Mouse (Mus musculus) adipose tissue, adult 10 weeks (tissue): ENCODE measurements around the gene Vmn2r38. TPM values are rescaled to one million over a fixed set of nuclear protein-coding genes. Genes with fewer than 3 reads are reported as not detected.

Experiments used
- polyA plus RNA-seq: library from polyadenylated mRNA; stranded (reverse); fragments of 350-450 nt; fragmentation: Illumina TruSeq; extraction: RNeasy Lipid Tissue Mini Kit (QIAGEN cat#74804); gene quantifications from one replicate; pipeline ENCODE4 v1.2.3, GENCODE M21; 2014; ENCODE audit warnings: low read depth, low replicate concordance

Gene Vmn2r38
- not detected for polyA plus RNA-seq

GRCm38 (mm10) chr7:9097781-9098180 lies at the start of gene Vmn2r38:
Gene Vmn2r38, minus strand, starts transcription at chr7:9097881.

DNA sequence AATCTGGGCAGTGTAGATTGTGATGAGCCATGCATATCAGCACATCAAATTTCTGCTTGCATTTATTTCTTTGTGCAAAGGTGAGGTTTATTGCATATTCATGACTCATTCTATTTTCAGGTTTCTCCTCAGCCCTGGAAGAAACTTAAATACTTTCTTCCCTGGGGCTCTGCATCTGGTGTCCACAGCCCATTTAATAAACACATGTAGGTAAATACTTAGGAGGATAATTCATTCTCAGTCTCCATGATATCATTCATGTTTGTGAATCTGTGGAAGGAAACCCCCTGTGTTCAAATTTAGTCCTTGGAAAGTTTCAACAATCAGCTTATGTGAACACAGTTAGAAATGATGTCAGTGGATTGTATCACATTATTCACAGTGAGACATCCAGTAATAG lies 67.0 kb downstream of the Vmn2r38 start, which contains the start of gene Vmn2r39:
Gene Vmn2r39, minus strand, starts transcription at position 101 of the 400 bp plus-strand sequence.

Other genes starting within 250 kb of the Vmn2r38 start
- not detected for gene Vmn2r40, start 166.4 kb downstream of the Vmn2r38 start, polyA plus RNA-seq
- not detected for gene Vmn2r39, start 67.1 kb downstream of the Vmn2r38 start, polyA plus RNA-seq
- gene Vmn2r37, start 125.8 kb upstream of the Vmn2r38 start, polyA plus RNA-seq: not detected